Comparison of ENCODE assay signal across 7 mouse cellular contexts in genomic region chr11:98772667-98773171, GRCm38 (mm10). TPM values are rescaled to one million over a fixed set of nuclear protein-coding genes. Genes with fewer than 3 reads are reported as not detected.
DNase-seq lines count a peak whose midpoint lies in the region; ATAC-seq lines count a peak whose summit lies in the region.

No protein-coding gene starts in this region.

- 77% methylated on average over 8 of the region's 8 CpGs for WGBS in midbrain, embryonic 16.5 days
- 79% methylated on average over 8 of the region's 8 CpGs for WGBS in midbrain, embryonic 15.5 days
- WGBS in heart, embryonic 14.5 days, result 17% methylated on average over 8 of the region's 8 CpGs
- 57% methylated on average over 8 of the region's 8 CpGs for WGBS in liver, embryonic 11.5 days

- H3K27ac ChIP-seq in midbrain, embryonic 16.5 days (ENCODE audit: low read length), result no peak overlapping the region
- H3K27ac ChIP-seq in midbrain, embryonic 15.5 days, result no peak overlapping the region
- peak overlapping the region; percentile 99 for H3K27ac ChIP-seq in brown adipose tissue, adult 24 weeks (replicated peaks; ENCODE audit: low read depth, low read length)
- peak overlapping the region; percentile 97 to 98 for H3K27ac ChIP-seq in heart, embryonic 14.5 days (replicated peaks in 1 of 2; ENCODE audit: control insufficient read depth in 1 of 2, insufficient read depth in 1 of 2, low read depth in 2 of 2, low read length in 2 of 2)
- H3K27ac ChIP-seq in liver, embryonic 11.5 days (ENCODE audit: low read depth, low read length), result peak overlapping the region; percentile 71

- peaks cover 49% of the 10 kb centered on the region for H3K4me1 ChIP-seq in midbrain, embryonic 16.5 days (ENCODE audit: control insufficient read depth, insufficient read depth, low read length)
- peaks cover 53% of the 10 kb centered on the region for H3K4me1 ChIP-seq in midbrain, embryonic 15.5 days
- H3K4me1 ChIP-seq in brown adipose tissue, adult 24 weeks (ENCODE audit: control insufficient read depth, insufficient read depth, insufficient read length, low read length), result peaks cover 28% of the 10 kb centered on the region
- H3K4me1 ChIP-seq in heart, embryonic 14.5 days (ENCODE audit: control insufficient read depth in 2 of 2, insufficient read depth in 2 of 2, low read length in 2 of 2), result peaks cover 63 to 88% of the 10 kb centered on the region in 2 experiments
- peaks cover 85% of the 10 kb centered on the region for H3K4me1 ChIP-seq in liver, embryonic 11.5 days (replicated peaks; ENCODE audit: control insufficient read depth, insufficient read depth, low read length)

- no peaks in the 10 kb centered on the region for H3K9me3 ChIP-seq in midbrain, embryonic 16.5 days (replicated peaks; ENCODE audit: control insufficient read depth, low read length, poor library complexity, severe bottlenecking)
- no peaks in the 10 kb centered on the region for H3K9me3 ChIP-seq in midbrain, embryonic 15.5 days
- no peaks in the 10 kb centered on the region for H3K9me3 ChIP-seq in heart, embryonic 14.5 days (ENCODE audit: control insufficient read depth, low read length)
- no peaks in the 10 kb centered on the region for H3K9me3 ChIP-seq in liver, embryonic 11.5 days (ENCODE audit: control insufficient read depth, low read length)

- H3K27me3 ChIP-seq in midbrain, embryonic 16.5 days (ENCODE audit: control insufficient read depth, insufficient read depth, low read depth, low read length), result no peaks in the 10 kb centered on the region
- H3K27me3 ChIP-seq in midbrain, embryonic 15.5 days (replicated peaks), result no peaks in the 10 kb centered on the region
- H3K27me3 ChIP-seq in heart, embryonic 14.5 days (ENCODE audit: control insufficient read depth, insufficient read depth, low read length), result no peaks in the 10 kb centered on the region
- H3K27me3 ChIP-seq in liver, embryonic 11.5 days (replicated peaks; ENCODE audit: control insufficient read depth, insufficient read depth, low read length), result no peaks in the 10 kb centered on the region

- no peak for DNase-seq in liver, embryonic 11.5 days (ENCODE audit: low spot score)
- peak; percentile 98 for DNase-seq in skeletal muscle tissue, adult 2 months (ENCODE audit: low read depth, low spot score)
- DNase-seq in ovary, adult 18-20 months (ENCODE audit: low spot score), result no peak

- no peak for ATAC-seq in midbrain, embryonic 16.5 days
- no peak for ATAC-seq in midbrain, embryonic 15.5 days (replicated peaks)
- peak; percentile 31 for ATAC-seq in heart, embryonic 14.5 days (ENCODE audit: insufficient number of reproducible peaks, insufficient read depth, low FRiP score, low read depth)
- ATAC-seq in liver, embryonic 11.5 days (replicated peaks; ENCODE audit: low FRiP score), result no peak

- no peak overlapping the region for H3K4me3 ChIP-seq in midbrain, embryonic 16.5 days (ENCODE audit: low read depth, low read length)
- H3K4me3 ChIP-seq in midbrain, embryonic 15.5 days, result no peak overlapping the region
- peak overlapping the region; percentile 64 for H3K4me3 ChIP-seq in brown adipose tissue, adult 24 weeks (ENCODE audit: insufficient read depth, low read depth, low read length)
- no peak overlapping the region; a peak in 2 of 4 replicates for H3K4me3 ChIP-seq in heart, embryonic 14.5 days (ENCODE audit: control insufficient read depth in 1 of 2, insufficient read depth in 1 of 2, low read depth in 1 of 2, low read length in 2 of 2)
- no peak overlapping the region for H3K4me3 ChIP-seq in liver, embryonic 11.5 days (ENCODE audit: low read depth, low read length)

- H3K9ac ChIP-seq in midbrain, embryonic 16.5 days (ENCODE audit: low read depth, low read length), result no peak overlapping the region
- H3K9ac ChIP-seq in midbrain, embryonic 15.5 days, result no peak overlapping the region
- peak overlapping the region; percentile 69 for H3K9ac ChIP-seq in heart, embryonic 14.5 days (ENCODE audit: low read length)
- H3K9ac ChIP-seq in liver, embryonic 11.5 days (ENCODE audit: low read depth, low read length), result peak overlapping the region; percentile 55; the same call in 1 of the 2 replicates

- peak overlapping the region; percentile 96 for H3K4me2 ChIP-seq in midbrain, embryonic 16.5 days (ENCODE audit: low read length)
- H3K4me2 ChIP-seq in midbrain, embryonic 15.5 days, result no peak overlapping the region
- H3K4me2 ChIP-seq in heart, embryonic 14.5 days (ENCODE audit: low read length), result peak overlapping the region; percentile 91
- H3K4me2 ChIP-seq in liver, embryonic 11.5 days, result peak overlapping the region; percentile 81

- peaks cover 19% of the 10 kb centered on the region for H3K36me3 ChIP-seq in midbrain, embryonic 16.5 days (ENCODE audit: control insufficient read depth, insufficient read depth, low read length)
- peaks cover 10% of the 10 kb centered on the region; the same call in 1 of the 2 replicates for H3K36me3 ChIP-seq in midbrain, embryonic 15.5 days (replicated peaks)
- peaks cover 35% of the 10 kb centered on the region for H3K36me3 ChIP-seq in heart, embryonic 14.5 days (ENCODE audit: control insufficient read depth, insufficient read depth, low read length)
- H3K36me3 ChIP-seq in liver, embryonic 11.5 days (ENCODE audit: control insufficient read depth, insufficient read depth, low read length), result peaks cover 6% of the 10 kb centered on the region; the same call in 1 of the 2 replicates

RNA-seq across cellular contexts. Expression of gene Nr1d1, which starts 2.4 kb away (rescaled TPM):
- 3.5 and 5.2 TPM in 2 replicates for polyA plus RNA-seq in midbrain, embryonic 16.5 days (2015; fragmentation: Nextera tagmentation; extraction: Ambion mirVana)
- 3.4 and 3.9 TPM in 2 replicates for polyA plus RNA-seq in midbrain, embryonic 15.5 days (2015; fragmentation: Nextera tagmentation; extraction: Ambion mirVana)
- polyA plus RNA-seq in brown adipose tissue, adult 24 weeks (2012; ENCODE audit: insufficient read depth, insufficient read length, missing spikeins), result 78.3 and 90.9 TPM in 2 replicates
- 6.0 and 6.4 TPM in 2 replicates for polyA plus RNA-seq in heart, embryonic 14.5 days (2014; fragmentation: Nextera tagmentation; extraction: Ambion mirVana)
- 2.1 and 2.7 TPM in 2 replicates for polyA plus RNA-seq in liver, embryonic 11.5 days (2014; fragmentation: Nextera tagmentation; extraction: Ambion mirVana)

RNA-seq across cellular contexts. Expression of gene Msl1, which starts 22.6 kb away (rescaled TPM):
- polyA plus RNA-seq in midbrain, embryonic 16.5 days (2015; fragmentation: Nextera tagmentation; extraction: Ambion mirVana), result 29.2 and 33.2 TPM in 2 replicates
- 33.2 and 33.6 TPM in 2 replicates for polyA plus RNA-seq in midbrain, embryonic 15.5 days (2015; fragmentation: Nextera tagmentation; extraction: Ambion mirVana)
- polyA plus RNA-seq in brown adipose tissue, adult 24 weeks (2012; ENCODE audit: insufficient read depth, insufficient read length, missing spikeins), result 36.3 and 40.8 TPM in 2 replicates
- polyA plus RNA-seq in heart, embryonic 14.5 days (2014; fragmentation: Nextera tagmentation; extraction: Ambion mirVana), result 13.3 and 15.3 TPM in 2 replicates
- polyA plus RNA-seq in liver, embryonic 11.5 days (2014; fragmentation: Nextera tagmentation; extraction: Ambion mirVana), result 14.8 and 17.7 TPM in 2 replicates

RNA-seq across cellular contexts. Expression of gene Casc3, which starts 32.0 kb away (rescaled TPM):
- polyA plus RNA-seq in midbrain, embryonic 16.5 days (2015; fragmentation: Nextera tagmentation; extraction: Ambion mirVana), result 47.0 and 51.7 TPM in 2 replicates
- 56.3 and 57.7 TPM in 2 replicates for polyA plus RNA-seq in midbrain, embryonic 15.5 days (2015; fragmentation: Nextera tagmentation; extraction: Ambion mirVana)
- polyA plus RNA-seq in brown adipose tissue, adult 24 weeks (2012; ENCODE audit: insufficient read depth, insufficient read length, missing spikeins), result 9.2 and 16.9 TPM in 2 replicates
- 22.6 and 22.9 TPM in 2 replicates for polyA plus RNA-seq in heart, embryonic 14.5 days (2014; fragmentation: Nextera tagmentation; extraction: Ambion mirVana)
- 34.8 and 35.6 TPM in 2 replicates for polyA plus RNA-seq in liver, embryonic 11.5 days (2014; fragmentation: Nextera tagmentation; extraction: Ambion mirVana)

RNA-seq across cellular contexts. Expression of gene Thra, which starts 32.3 kb away (rescaled TPM):
- polyA plus RNA-seq in midbrain, embryonic 16.5 days (2015; fragmentation: Nextera tagmentation; extraction: Ambion mirVana), result 139 and 149 TPM in 2 replicates
- 151 and 158 TPM in 2 replicates for polyA plus RNA-seq in midbrain, embryonic 15.5 days (2015; fragmentation: Nextera tagmentation; extraction: Ambion mirVana)
- 64.4 and 82.3 TPM in 2 replicates for polyA plus RNA-seq in brown adipose tissue, adult 24 weeks (2012; ENCODE audit: insufficient read depth, insufficient read length, missing spikeins)
- polyA plus RNA-seq in heart, embryonic 14.5 days (2014; fragmentation: Nextera tagmentation; extraction: Ambion mirVana), result 45.3 and 55.6 TPM in 2 replicates
- polyA plus RNA-seq in liver, embryonic 11.5 days (2014; fragmentation: Nextera tagmentation; extraction: Ambion mirVana), result 26.6 and 31.6 TPM in 2 replicates

RNA-seq across cellular contexts. Expression of gene Med24, which starts 43.5 kb away (rescaled TPM):
- 75.1 and 77.5 TPM in 2 replicates for polyA plus RNA-seq in midbrain, embryonic 16.5 days (2015; fragmentation: Nextera tagmentation; extraction: Ambion mirVana)
- 82.9 and 84.8 TPM in 2 replicates for polyA plus RNA-seq in midbrain, embryonic 15.5 days (2015; fragmentation: Nextera tagmentation; extraction: Ambion mirVana)
- polyA plus RNA-seq in brown adipose tissue, adult 24 weeks (2012; ENCODE audit: insufficient read depth, insufficient read length, missing spikeins), result 18.4 and 24.7 TPM in 2 replicates
- 28.5 and 31.0 TPM in 2 replicates for polyA plus RNA-seq in heart, embryonic 14.5 days (2014; fragmentation: Nextera tagmentation; extraction: Ambion mirVana)
- polyA plus RNA-seq in liver, embryonic 11.5 days (2014; fragmentation: Nextera tagmentation; extraction: Ambion mirVana), result 61.9 and 63.6 TPM in 2 replicates

Comparison
In these comparisons a context has a peak if more than half of its experiments do, and no peak if none do; other contexts are left out.
1. H3K27ac ChIP-seq: peak in brown adipose tissue, adult 24 weeks (single experiment), heart, embryonic 14.5 days (2 of 2) and liver, embryonic 11.5 days (single experiment); none in midbrain, embryonic 16.5 days (single experiment) and midbrain, embryonic 15.5 days (single experiment).
2. H3K9ac ChIP-seq: peak in heart, embryonic 14.5 days (single experiment) and liver, embryonic 11.5 days (single experiment); none in midbrain, embryonic 16.5 days (single experiment) and midbrain, embryonic 15.5 days (single experiment).
3. RNA of gene Nr1d1, which starts 2.4 kb away (polyA plus RNA-seq): 78.3 to 90.9 TPM in brown adipose tissue, adult 24 weeks; 6.0 to 6.4 TPM in heart, embryonic 14.5 days, 3.5 to 5.2 TPM in midbrain, embryonic 16.5 days, 3.4 to 3.9 TPM in midbrain, embryonic 15.5 days and 2.1 to 2.7 TPM in liver, embryonic 11.5 days; every median in the first group is over 10 times any median in the second.